Mouse (Mus musculus) embryo, embryonic 11.5 days (tissue): ENCODE results near the gene Slc28a3.

Experiments
- DNase-seq: peaks from one replicate; pipeline ENCODE4 v3.0.0-alpha.2; 2012; ENCODE audit warnings: low read depth, low spot score

The Slc28a3 gene

GRCm38 (mm10) chr13:58523011-58523760 lies 87.5 kb downstream of the Slc28a3 start:
- no peak for DNase-seq

- DNase-seq = no peak
Measured at GRCm38 (mm10) chr13:58521331-58522030, 89.2 kb downstream of the Slc28a3 start.

GRCm38 (mm10) chr13:58520580-58521330 lies 89.9 kb downstream of the Slc28a3 start:
- DNase-seq = no peak

- no peak for DNase-seq
Measured at GRCm38 (mm10) chr13:58520028-58520427, 90.6 kb downstream of the Slc28a3 start.

GRCm38 (mm10) chr13:58516277-58516676 lies 94.4 kb downstream of the Slc28a3 start:
- DNase-seq = no peak

GRCm38 (mm10) chr13:58515635-58516034 lies 95.0 kb downstream of the Slc28a3 start:
- DNase-seq = no peak

- no peak for DNase-seq
Measured at GRCm38 (mm10) chr13:58514147-58514727, 96.4 kb downstream of the Slc28a3 start.

GRCm38 (mm10) chr13:58511926-58512325 lies 98.8 kb downstream of the Slc28a3 start:
- DNase-seq = no peak

- no peak for DNase-seq
Measured at GRCm38 (mm10) chr13:58511248-58511647, 99.4 kb downstream of the Slc28a3 start.

GRCm38 (mm10) chr13:58509241-58509640 lies 101.4 kb downstream of the Slc28a3 start:
- no peak for DNase-seq

GRCm38 (mm10) chr13:58503610-58504009 lies 107.1 kb downstream of the Slc28a3 start:
- no peak for DNase-seq

- no peak for DNase-seq
Measured at GRCm38 (mm10) chr13:58497809-58498208, 112.9 kb downstream of the Slc28a3 start.
